Mouse (Mus musculus) frontal cortex, postnatal 10 days (tissue): ENCODE measurements around the gene Mat2a.
"Not testable (repeated sequence)": the region's sequence is repeated elsewhere in the genome, so short reads cannot be mapped to it uniquely, and the experiment has no call there.

Source experiments
- DNase-seq, 2 experiments: peaks; one replicate each; pipeline ENCODE4 v3.0.0; 2022; ENCODE audit warnings: low spot score in 2 of 2, mixed read lengths in 1 of 2

Mat2a gene

DNA sequence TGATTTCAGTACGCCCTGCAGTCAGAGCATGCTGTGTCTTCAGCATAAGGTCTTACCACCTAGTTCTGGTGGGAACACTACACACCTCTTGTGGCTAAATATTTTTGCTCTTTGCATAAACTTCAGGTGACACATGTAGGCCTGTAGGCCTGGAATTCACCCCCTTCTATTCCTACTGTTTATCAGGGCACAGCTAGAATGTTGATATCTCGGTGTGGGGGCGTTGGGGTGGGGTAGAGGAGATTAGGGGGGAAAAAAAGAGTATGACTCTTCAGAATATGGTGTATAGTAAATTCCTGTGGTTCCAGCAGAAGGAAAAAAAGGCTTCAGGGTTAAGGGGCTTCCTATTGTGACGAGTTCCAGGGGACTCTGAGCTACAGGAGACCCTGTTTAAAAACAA lies 17.2 kb upstream of the Mat2a start:
- DNase-seq = no peak

DNA sequence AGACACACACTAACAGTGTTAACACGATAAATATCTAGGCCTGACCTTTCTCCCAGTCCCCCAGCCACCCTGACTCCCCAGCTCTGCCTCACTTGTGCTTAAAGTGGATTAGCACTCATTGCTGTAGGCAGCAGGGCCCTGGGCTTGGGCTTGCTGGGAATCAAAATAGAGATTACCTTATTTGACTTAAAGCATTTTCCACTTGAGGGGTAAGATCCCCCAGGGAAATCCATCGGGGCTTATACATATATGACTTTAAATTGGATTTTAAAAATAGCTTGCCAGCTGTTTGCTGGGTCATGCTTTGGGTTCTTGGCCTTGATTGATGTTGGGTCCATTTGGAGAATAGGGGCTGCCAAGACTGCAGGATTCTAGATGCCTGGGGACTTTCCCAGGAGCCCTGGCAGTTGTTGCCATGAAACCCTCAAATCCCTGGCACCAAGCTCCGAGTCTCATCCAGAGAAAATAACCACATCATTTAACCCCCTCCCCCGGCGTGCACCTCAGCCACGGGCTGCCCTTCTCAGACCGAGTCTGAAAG lies 15.5 kb upstream of the Mat2a start:
- peak; percentile 26 to 44 for DNase-seq

DNA sequence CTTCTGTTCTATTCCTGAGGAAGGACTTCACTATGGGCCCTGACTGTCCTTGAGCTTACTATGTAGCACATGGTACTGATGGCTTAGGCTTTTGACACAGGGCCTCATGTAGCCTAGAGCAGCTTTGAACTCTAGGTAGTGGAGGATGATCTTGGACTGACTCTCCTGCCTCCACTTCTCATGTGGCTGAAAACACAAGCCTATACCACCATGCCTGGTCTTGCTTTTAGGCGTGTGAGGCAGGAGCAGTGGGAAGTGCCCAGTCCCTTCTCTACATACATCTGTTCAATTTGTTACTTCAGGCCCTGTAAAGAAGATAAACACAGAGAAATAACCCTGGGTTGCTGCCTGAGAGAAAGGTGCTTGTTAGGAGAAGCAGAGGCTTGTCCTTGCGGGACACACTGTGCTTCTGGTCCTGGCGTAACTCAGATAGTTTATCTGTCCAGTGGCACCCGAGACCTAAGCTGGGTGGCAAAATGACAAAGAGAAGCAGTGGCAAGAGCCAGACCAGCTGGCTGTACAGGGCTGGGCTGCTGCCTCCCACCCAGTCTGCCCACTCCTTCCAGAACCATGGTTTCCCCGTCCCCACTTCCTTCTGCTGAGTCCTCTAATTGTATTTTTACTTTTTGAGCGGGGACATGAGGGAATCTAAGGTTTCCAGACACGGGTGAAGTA lies 14.9 kb upstream of the Mat2a start:
- no peak for DNase-seq

DNA sequence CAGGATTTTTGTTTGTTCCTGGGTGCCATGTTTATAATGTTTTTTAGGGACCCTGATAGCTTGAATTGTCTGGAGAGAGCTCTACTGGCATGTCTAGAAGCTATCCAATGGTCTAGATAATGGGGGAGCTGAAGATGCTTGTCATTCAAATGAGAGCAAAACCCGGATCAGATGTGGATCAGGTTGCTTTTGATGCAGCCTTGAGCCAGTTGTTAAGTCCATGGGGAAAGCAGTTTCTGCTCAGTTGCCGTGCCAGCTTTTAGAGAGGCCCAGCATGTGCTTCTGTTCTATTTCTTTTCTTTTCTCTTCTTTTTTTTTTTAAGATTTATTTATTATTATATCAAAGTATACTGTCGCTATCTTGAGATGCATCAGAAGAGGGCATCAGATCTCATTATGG lies 14.2 kb upstream of the Mat2a start:
- no peak for DNase-seq

DNA sequence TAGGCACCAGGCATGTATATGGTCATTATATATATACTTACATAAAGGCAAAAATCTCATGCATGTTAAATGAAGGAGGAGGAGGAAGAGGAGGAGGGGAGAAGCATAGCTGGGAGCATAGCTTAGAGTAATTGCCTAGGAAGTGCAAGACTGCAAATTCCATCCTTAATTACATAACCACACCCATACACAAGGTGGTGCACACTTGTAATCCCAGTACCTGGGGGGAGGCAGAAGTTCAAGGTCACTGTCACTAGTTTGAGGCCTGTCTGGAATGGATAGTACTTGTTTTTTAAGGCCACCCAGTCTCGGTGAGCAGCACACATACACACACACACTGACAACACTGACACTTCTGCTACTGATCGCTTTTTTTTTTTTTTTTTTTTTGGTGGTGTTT lies 13.0 kb upstream of the Mat2a start:
- no peak for DNase-seq

DNA sequence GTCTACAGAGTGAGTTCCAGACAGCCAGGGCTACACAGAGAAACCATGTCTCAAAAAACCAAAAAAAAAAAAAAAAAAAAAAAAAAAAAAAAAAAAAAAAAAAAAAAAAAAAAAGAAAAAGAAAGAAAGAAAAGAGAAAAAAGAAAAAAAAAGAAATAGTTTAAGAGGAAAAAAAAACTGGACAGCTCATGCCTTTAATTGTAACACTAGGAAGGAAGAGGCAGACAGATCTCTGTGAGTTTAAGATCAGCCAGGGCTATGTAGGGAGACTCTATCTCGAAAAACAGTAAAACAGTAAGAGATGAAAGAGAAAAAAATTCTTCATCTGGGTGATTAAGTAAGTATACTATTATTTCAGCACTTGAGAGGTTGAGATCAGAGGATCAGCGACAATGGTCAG lies 12.4 kb upstream of the Mat2a start:
- DNase-seq = not testable (repeated sequence)

DNA sequence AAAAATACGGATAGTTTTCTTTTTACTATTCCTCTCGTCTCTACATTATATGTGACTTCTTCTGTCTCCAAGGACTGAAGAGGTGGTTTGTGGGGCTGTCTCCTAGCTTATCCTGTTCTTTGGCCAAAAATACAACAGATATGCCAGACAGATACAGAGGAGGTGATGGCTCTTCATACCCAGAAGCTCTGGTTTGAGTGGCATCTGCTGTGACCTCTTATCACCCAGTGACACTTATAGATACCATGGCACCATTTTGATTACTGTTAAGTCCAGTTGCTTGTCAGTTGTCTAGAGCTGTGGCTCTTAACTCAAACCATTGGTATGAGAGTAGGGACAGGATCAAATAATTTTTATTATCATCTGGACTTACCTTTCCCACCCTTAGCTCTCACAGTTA lies 8.1 kb upstream of the Mat2a start:
- DNase-seq = no peak

DNA sequence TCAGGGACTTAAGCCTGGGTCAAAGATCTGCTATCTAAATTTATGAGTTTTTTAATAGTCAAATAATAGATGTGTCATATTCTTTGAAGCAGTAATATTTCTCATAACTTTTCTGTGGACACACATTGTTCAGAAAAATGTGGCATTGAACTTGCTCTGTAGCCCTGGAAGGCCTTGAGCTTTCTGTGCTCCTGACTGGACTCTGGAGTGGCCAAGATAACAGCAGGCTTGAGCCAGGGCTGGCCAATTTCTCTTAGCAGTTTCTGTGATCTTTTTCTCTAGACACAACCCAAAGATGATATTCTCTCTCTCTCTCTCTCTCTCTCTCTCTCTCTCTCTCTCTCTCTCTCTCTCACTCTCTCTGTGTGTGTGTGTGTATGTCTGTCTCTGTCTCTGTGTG lies 5.7 kb upstream of the Mat2a start:
- DNase-seq = no peak

DNA sequence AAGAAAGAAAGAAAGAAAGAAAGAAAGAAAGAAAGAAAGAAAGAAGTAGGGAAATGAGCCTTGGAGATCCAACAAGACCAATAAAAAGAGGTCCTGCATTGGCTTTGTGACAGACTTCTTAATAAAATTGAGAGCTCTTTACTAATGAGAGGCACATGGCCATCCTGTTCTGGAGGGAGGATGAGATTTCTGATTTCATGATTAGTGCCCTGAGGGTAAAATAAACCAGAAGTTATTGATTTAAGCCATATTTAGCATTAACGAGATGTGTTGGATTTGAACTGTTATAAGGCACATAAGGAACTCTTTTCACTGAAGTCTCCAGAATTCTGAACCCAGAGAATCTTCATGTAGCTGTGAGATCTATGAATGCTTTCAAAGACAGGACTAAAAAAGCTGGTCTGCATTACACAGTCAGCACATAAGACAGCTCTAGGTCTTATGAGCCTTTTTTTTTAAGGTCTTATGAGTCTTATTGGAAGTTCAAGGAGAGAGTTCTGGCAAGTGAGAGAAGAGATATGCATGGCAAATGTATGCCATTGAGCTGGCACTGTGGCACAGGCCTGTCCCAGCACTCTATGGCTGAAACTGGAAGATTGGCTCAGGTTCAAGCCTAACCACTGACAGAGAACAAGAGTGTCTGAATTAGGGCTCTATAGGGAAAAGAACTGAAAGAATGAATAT lies 3.7 kb upstream of the Mat2a start:
- DNase-seq = no peak

DNA sequence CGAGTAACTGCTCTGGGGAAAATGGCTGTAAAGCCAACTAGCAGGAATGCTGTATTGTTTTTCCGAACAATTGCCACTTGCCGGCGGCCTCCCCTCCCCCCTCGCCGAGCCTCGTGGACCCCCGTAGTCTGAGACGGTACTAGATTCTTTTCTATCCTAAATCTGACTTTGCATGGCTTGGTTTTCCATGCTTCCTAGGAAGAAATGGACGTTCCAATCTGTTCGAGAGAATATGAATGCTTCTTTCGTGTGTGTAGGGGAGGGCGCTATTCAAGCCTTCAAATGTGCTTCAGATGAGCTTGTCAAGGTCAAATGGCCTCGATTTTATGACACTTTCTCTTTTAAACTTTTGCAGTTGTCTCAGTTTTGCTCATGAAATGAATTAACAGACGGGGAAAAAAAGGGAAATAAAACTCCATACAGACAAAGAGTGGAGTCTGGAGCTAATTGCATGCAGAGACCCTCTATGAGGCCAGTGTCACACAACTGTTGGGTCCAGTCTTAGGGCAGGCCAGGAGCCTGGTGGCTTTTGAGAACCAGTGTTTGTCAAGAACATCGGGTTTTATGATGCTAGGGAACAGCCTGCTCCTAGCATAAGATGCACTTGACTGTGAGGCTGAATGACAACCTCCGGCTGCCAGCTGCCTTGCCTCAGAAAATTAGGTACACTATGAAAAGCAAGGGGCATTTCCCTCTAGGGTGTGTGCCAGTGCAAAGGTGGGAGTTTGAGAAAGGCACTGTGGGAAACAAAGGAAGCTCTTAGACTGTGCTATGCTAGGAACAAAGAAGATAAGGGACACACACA lies 1.0 kb upstream of the Mat2a start:
- no peak for DNase-seq

DNA sequence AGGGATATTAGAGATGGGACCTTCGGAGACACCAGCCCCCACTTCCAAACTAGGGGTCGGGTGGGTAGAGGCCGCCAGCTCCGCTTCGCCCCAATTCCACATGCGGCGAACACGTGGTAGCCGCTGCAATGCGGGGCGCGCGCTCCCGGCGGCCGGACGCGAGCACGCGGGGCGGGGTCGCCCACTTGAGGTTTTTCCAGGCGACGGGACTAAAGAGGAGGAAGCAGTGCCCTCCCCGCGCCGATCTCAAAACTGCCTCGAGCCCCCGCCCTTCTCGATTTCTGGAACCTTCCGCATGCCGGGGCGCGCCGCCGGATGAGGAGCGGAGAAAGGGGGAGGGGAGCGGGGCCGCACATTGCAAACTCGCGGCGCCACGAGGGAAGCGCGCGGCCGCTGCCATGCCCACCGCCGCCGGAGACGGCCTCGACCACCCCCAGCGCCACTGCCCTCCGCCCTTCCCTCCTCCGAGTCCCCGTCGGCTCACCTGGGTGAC lies 450 bp downstream of the Mat2a start:
- peak; percentile 90 to 92 for DNase-seq

DNA sequence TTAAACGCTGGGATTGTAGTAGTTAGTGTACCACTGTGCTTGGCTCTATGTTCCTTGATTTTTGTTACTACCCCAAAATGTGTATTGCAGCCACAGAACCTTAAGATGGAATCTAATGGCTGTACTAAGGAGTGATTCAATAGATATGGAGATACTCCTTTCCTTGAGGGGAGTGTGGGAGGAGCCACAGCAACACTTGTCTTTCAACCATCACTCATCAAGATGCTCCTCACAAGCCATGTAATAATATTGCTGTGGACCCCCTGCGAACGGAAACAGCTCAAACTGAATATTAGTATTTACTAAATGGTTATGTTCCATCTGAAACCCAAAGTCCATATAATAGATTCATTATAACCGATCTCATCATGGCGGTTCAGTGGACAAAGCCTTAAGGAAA lies 1.1 kb downstream of the Mat2a start:
- no peak for DNase-seq

DNA sequence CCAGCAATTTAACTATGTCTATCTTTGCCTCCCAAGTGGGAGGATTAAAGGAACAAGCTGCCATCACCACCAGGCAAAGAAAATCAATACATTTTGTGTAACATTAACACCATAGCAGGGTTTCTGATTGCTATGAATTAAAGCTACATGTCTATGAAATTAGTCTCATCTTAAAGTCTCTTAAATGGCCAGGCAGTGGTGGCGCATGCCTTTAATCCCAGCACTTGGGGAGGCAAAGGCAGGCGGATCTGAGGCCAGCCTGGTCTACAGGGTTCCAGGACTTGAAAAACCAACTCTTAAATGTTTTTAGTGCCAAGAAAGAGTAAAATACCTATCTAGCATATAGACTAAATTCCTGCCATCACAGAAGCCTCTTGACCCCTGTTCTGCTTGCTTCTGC lies 7.2 kb downstream of the Mat2a start:
- DNase-seq = no peak

DNA sequence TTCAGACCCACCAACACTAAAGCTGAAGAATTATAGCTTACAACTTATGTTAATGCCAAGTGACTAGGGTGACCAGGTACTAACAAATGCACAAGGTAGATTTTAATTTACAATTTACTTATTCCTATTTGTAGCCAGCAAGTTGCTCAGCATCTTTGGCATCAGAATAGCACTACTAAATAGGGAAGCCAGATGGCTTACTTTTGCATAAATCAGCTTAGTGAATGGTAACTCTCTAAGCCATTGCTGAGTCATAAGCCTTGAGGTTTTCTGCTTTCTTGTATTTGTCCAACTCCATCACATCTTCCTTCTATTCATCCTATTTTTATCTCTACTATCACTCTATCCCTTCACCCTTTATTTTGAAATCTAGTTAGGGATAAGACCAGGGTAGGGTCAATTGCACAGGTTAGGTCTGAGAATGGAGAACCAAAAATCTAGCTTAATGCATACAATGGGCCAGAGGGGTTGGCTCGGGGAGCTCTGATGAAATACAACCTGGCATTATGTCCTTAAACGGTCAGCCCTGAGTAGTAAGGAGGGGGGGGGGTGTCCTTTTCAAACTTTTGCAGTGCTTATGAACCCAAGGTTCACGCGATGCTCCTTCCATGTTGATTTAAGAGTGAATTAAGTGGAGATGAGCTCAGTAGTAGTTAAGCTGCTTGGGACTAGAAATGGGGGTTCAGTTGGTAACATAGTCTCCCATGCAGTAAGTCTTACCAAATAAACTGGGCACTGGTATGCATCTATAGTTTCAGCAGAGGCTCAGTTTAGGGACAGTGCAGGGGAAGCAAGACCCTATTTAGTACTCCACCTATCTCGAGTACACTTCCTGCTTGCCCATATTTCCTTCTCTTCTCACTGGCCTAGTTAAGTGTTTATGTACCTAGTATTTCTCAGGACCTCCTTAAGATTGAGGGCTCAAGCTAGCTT lies 8.1 kb downstream of the Mat2a start:
- no peak for DNase-seq

DNA sequence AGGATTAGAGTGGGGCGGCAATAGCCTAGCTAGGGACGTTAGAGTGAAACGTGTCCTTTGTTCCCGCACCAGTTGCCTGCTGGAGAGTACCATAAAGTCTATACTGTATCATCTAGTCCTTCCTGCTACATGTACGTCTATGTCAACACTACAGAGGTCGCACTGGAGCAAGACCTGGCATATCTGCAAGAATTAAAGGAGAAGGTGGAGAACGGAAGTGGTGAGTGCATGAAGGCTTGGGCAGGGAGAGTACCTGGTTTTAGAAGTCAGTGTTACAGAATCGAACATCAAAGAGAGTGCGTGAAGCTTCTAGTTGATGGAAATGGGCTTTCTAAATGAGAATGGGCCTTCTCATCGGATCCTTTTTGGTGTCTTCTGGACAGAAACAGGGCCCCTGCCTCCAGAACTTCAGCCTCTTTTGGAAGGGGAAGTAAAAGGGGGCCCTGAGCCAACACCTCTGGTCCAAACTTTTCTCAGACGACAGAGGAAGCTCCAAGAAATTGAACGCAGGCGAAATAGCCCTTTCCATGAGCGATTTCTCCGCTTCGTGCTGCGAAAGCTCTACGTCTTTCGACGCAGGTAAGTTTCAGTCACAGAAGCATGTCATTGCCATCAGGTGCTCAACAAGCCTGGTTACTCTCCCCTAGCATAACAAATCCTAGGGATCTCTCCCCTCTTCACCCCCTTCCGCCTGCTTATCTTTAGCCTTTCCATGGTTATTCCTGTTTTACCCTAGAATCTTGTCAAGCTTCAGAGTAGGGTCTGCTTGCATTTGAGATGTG lies 10.1 kb downstream of the Mat2a start:
- no peak for DNase-seq

DNA sequence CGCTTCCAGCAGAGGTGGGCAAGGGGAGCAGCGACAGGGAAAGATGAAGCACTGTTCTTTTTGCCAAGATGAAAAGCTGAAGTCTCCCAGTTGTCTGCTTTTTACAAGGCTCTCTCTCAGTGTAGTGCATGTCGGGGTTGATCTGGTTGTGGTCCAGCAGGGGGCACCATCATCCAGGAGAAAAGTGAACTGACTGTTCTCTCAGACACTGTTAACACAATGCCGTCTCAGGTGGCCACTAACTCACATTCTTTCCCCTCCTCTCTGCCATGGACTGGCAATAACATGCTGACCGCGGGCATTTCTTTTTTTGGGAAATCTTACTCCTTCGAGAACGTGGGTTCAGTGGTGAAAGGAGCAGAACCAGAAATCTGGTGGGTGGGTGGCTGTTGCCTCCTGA lies 11.3 kb downstream of the Mat2a start:
- peak in 1 of 2 experiments; percentile 71 for DNase-seq

DNA sequence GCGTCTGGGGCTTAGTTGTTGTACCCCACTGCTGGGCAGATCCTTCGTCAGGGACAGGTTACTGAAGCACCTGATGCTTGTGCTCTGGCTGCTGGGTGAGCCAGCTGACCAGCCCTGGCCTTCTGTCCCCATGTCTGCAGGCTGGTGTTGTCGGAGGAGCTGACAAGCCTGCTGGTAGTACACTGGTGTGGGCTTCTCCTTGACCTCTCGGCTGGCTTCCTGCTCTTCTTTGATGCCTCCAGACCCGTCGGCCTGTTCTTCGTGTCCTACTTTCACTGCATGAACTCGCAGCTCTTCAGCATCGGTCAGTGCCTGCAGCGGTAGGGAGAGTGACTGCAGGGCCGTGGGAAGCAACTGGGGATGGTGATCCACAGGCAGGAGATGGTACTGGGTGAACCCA lies 13.7 kb downstream of the Mat2a start:
- no peak for DNase-seq

DNA sequence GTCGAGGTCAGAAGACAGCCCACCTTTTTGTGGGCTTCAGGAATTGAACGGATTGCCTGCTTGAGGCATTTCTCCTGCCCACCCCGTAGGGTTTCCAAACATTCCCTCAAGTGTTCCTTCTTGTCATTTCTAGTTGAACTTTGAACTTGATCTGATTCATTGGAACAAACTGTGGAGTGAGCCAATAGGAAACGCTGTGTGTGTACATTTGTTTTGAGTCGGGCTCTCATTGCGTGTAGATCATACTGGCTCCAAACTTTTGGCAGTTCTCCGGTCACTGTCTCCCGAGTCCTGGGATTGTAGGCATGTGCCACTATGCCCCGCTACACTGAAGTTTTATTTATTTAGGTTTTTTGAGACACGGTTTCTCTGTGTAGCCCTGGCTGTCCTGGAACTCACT lies 18.5 kb downstream of the Mat2a start:
- no peak for DNase-seq

DNA sequence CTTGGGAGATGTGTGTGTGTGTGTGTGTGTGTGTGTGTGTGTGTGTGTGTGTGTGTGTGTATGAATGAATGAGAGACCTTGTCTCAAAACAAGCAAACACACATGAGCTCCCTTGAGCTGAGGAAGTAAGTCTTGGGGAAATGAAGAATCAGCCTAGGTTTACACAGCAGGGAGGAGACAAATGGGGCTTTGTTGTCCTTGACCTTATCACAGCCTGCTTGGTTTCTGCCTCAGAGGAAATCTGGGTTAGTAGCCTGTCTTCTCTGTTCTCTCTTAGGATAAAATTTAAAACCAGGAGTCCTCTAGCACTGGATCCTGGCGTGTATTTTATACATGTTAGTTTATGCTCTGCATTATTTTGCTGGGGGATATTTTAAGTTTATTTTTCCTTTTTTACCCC lies 19.6 kb downstream of the Mat2a start:
- no peak for DNase-seq

DNA sequence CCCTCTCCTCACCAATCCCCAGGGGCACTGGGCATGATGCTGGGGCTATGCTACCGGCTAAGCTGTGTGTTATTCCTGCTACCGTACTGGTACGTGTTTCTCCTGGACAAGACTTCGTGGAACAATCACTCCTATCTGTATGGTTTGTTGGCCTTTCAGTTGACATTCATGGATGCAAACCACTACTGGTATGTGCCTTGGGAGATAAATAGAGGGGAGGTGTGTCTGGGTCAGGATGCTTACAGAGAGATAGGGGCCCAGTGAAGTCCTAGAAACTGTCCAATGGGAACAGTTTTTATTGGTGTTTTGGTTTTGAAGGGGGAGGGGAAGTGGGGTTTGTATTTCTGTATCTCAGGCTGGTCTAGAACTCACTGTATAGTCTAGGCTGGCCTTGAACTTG lies 21.1 kb downstream of the Mat2a start:
- DNase-seq = no peak
